Mouse (Mus musculus): Measurements from ENCODE around the gene Tbce.

Tbce gene

GRCm38 (mm10) chr13:14039292-14039965 is at the start of gene Tbce:
TSS of gene Tbce (minus strand) at chr13:14039638.
- peak; percentile 90 for DNase-seq (ENCODE audit: extremely low read depth, insufficient read length, low spot score)

- DNase-seq (ENCODE audit: extremely low read depth, insufficient read length, low spot score) = no peak
Measured at GRCm38 (mm10) chr13:14088669-14089068, 49.2 kb upstream of the Tbce start.

GRCm38 (mm10) chr13:14075326-14075725 is 35.9 kb upstream of the Tbce start:
- DNase-seq (ENCODE audit: extremely low read depth, insufficient read length, low spot score) = no peak

GRCm38 (mm10) chr13:14074371-14074770 is 34.9 kb upstream of the Tbce start:
- no peak for DNase-seq (ENCODE audit: extremely low read depth, insufficient read length, low spot score)

- DNase-seq (ENCODE audit: extremely low read depth, insufficient read length, low spot score) = no peak
Measured at GRCm38 (mm10) chr13:14069291-14069690, 29.9 kb upstream of the Tbce start.

GRCm38 (mm10) chr13:14068035-14068434 is 28.6 kb upstream of the Tbce start:
- DNase-seq (ENCODE audit: extremely low read depth, insufficient read length, low spot score) = no peak

- DNase-seq (ENCODE audit: extremely low read depth, insufficient read length, low spot score) = no peak
Measured at GRCm38 (mm10) chr13:14065701-14066100, 26.3 kb upstream of the Tbce start.

GRCm38 (mm10) chr13:14065028-14065380 is 25.6 kb upstream of the Tbce start:
- DNase-seq (ENCODE audit: extremely low read depth, insufficient read length, low spot score) = no peak

GRCm38 (mm10) chr13:14064341-14065027 is 25.0 kb upstream of the Tbce start:
- peak; percentile 39 for DNase-seq (ENCODE audit: extremely low read depth, insufficient read length, low spot score)

- no peak for DNase-seq (ENCODE audit: extremely low read depth, insufficient read length, low spot score)
Measured at GRCm38 (mm10) chr13:14063942-14064271, 24.5 kb upstream of the Tbce start.

- DNase-seq (ENCODE audit: extremely low read depth, insufficient read length, low spot score) = peak; percentile 97
Measured at GRCm38 (mm10) chr13:14063013-14063941, 23.8 kb upstream of the Tbce start, which contains the start of the genes Arid4b and Ggps1. TSS of gene Arid4b (plus strand) at chr13:14063232. TSS of gene Ggps1 (minus strand) at chr13:14063488.

- no peak for DNase-seq (ENCODE audit: extremely low read depth, insufficient read length, low spot score)
Measured at GRCm38 (mm10) chr13:14062209-14063012, 23.0 kb upstream of the Tbce start.

GRCm38 (mm10) chr13:14059582-14059981 is 20.1 kb upstream of the Tbce start:
- DNase-seq (ENCODE audit: extremely low read depth, insufficient read length, low spot score) = no peak

- no peak for DNase-seq (ENCODE audit: extremely low read depth, insufficient read length, low spot score)
Measured at GRCm38 (mm10) chr13:14056801-14057200, 17.4 kb upstream of the Tbce start.

GRCm38 (mm10) chr13:14049878-14050277 is 10.4 kb upstream of the Tbce start:
- peak; percentile 13 for DNase-seq (ENCODE audit: extremely low read depth, insufficient read length, low spot score)

GRCm38 (mm10) chr13:14044521-14044920 is 5.1 kb upstream of the Tbce start:
- DNase-seq (ENCODE audit: extremely low read depth, insufficient read length, low spot score) = no peak

- no peak for DNase-seq (ENCODE audit: extremely low read depth, insufficient read length, low spot score)
Measured at GRCm38 (mm10) chr13:14043851-14044250, 4.4 kb upstream of the Tbce start.

- DNase-seq (ENCODE audit: extremely low read depth, insufficient read length, low spot score) = peak; percentile 45
Measured at GRCm38 (mm10) chr13:14040186-14040585, 748 bp upstream of the Tbce start.

- no peak for DNase-seq (ENCODE audit: extremely low read depth, insufficient read length, low spot score)
Measured at GRCm38 (mm10) chr13:14038911-14039291, 537 bp downstream of the Tbce start.

GRCm38 (mm10) chr13:14035875-14036630 is 3.4 kb downstream of the Tbce start:
- DNase-seq (ENCODE audit: extremely low read depth, insufficient read length, low spot score) = no peak

All from 3134 (cell line).